Mouse (Mus musculus) induced T-regulatory cell, adult 2 months (primary cell): ENCODE results near the gene Gins1.

Experiments
- DNase-seq: peaks from one replicate; pipeline ENCODE4 v3.0.0-alpha.2; 2012; ENCODE audit warnings: low read depth

The Gins1 gene

DNA sequence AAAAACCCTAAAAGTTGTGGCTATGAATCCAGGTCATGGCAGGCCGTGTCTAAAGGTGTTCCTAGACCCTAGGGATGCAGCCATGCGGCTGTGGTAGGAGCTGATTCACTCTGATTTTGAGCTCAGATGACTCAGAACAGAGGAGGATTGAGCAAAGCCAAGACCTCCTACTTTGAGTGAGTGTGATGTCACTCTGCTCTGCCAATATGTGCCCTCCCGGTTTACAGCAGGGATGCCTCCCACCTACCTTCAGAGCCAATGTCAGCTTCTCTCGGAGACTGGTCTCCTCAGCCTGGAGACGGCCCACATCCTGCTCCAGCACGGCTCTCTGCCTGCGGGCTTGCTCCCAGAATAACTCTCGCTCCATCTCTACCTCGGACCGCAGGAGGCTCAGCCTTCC lies 54.3 kb downstream of the Gins1 start:
- DNase-seq = no peak

GRCm38 (mm10) chr2:150963246-150963645 lies 58.0 kb downstream of the Gins1 start:
- DNase-seq = no peak

GRCm38 (mm10) chr2:150964641-150965040 lies 59.4 kb downstream of the Gins1 start:
- DNase-seq = no peak

DNA sequence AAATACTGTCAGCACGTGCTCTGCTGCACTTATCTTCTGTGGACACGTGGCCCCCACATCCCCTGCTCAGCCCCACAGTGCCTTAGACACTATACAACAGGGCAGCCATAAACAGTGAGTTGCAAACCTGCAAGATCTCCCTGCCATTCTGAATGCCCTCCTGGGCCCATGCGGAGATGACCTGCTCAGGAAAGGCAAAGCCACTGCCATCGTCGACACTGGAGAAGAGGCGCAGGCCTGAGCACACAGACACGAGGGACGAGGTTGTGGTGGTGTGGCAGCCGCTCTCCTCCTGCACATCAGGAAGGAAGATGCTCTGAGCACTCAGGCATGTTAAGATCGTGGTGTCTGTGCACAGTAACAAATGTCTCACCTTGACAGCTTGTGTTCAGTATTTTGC lies 60.8 kb downstream of the Gins1 start:
- DNase-seq = no peak

DNA sequence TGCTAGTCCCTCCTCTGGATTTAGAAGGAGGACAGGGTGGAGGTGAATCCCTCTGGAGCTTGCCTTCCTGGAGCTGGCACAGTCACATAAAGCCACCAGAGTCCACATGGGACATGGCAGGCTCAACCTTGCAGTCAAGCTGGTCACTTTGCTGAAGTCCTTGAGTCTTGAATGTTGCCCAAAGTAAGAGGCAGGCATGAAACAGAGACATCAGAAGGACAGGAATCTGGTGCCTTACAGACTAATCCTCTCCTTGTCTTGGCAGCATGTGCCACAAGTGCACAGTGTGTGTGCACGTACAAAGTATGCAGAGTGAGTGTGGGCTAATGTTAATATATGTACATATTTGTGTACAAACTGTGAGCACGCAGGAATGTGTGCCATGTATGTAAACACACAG lies 62.3 kb downstream of the Gins1 start:
- DNase-seq = no peak

DNA sequence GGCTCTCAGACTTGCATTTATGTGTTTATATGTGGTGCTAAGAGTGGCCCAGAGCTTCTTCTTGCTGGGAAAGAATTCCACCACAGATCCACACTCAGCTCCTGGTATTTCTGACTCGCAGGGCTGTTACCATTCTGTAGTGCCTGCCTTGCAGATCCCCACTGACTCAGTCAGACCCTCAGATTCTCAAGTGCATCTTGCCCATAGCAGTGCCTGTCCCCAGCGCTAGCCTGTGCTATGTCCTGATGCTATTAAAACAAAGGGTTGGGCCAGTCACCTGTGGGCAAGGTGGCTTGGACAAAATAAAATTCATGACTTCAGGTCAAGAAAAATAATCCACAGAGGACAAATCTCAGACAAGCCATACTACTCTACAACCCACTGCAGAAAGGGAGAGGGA lies 64.0 kb downstream of the Gins1 start:
- DNase-seq = no peak

DNA sequence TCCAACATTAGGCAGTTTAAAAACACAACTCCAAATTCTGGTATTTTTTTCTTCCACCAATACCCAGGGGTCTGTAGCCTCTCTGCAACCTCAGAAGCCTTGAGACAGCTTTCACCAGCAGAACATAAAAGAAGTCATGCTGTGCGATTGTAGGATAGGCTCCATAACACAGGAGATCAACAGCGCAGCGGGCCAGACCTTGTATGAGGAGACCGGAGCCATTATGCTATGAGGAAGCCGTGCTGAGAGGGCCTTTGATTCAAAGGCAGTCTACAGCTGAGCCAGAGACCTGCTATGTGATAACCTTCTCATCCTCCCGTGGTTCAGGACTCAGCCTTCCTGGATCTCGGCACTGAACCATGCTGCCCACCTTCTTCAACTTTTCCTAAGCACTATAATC lies 66.7 kb downstream of the Gins1 start:
- no peak for DNase-seq

- DNase-seq = no peak
These were observed 67.5 kb downstream of the Gins1 start for GRCm38 (mm10) chr2:150972681-150973080.

GRCm38 (mm10) chr2:150973401-150974115 lies 68.4 kb downstream of the Gins1 start:
- DNase-seq = no peak

- DNase-seq = no peak
These were observed 71.7 kb downstream of the Gins1 start for GRCm38 (mm10) chr2:150976871-150977270.

- DNase-seq = no peak
These were observed 72.5 kb downstream of the Gins1 start for GRCm38 (mm10) chr2:150977676-150978075.

- DNase-seq = no peak
These were observed 73.6 kb downstream of the Gins1 start for GRCm38 (mm10) chr2:150978791-150979190.

DNA sequence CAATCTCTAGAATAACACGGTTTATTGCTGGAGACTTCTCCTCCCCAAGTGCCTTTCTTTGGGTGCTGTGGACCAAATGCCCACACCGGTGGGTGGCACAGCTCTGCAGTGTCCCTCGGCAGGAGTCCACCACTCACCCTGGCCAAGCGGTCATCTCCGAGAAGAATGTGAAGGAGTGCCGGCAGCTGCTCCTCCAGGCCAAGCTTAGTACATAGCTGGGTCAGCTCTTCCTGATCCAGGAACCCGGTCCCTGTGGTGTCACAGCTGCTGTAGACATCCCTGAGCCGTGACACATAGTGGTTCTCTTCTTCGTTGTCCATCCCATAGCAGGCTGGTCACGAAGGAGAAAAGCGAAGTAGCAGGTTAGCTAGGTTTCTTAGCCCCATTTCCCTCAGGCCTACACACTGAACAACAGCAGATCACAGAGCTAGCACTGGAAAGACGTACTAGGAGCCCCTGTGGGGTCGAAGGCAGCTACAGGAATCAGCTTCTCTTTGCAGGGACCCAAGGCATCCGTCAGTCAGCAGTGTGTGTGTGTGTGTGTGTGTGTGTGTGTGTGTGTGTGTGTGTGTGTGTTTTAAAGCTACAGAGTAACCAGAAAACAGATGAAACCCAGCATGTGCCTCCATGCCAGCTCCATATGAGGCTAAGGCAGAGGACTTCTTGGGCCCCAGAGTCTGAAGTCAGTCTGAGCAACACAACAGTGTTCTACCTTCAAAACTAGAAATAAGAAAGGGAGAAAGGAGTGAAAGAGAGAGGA lies 74.8 kb downstream of the Gins1 start:
- DNase-seq = no peak
